Mouse (Mus musculus) CD4-positive, CD25-positive, alpha-beta regulatory T cell, adult 4 months (primary cell): Measurements from ENCODE around the gene Zscan4d. TPM values are rescaled to one million over a fixed set of nuclear protein-coding genes. Genes with fewer than 3 reads are reported as not detected.
"Not testable (repeated sequence)": the region's sequence is repeated elsewhere in the genome, so short reads cannot be mapped to it uniquely, and the experiment has no call there.

ENCODE experiments used
- ATAC-seq: one replicate; pipeline ENCODE4 v1.8.0; 2017
- polyA plus RNA-seq, 2 experiments: library from polyadenylated mRNA; unstranded; fragments of 100-300 nt; shearing (Covaris generic); gene quantifications; one replicate each; pipeline ENCODE4 v1.2.1; 2017

Zscan4d gene
- not detected for polyA plus RNA-seq

DNA sequence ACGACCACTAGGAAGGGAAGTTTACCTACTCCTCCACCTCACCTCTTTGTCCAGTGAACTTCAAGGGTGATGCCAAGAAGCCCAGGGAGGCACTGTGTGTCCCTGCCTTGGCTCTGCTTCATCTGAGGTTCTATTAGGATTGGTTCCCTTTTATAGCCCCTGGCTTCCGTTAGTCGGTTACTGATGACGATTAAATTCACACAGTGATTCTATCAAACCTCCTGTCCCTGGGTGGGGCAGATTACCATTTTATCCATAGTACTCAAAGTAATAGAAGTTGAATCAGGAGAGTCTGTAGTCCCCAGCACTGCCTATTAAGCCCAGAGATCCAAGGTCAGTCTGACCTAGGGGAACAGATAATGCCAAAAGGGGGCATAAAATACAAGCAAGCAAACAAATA is at the start of gene Zscan4d:
Zscan4d (minus strand) TSS at position 101 of the 400 bp plus-strand sequence.
- ATAC-seq = not testable (repeated sequence)

DNA sequence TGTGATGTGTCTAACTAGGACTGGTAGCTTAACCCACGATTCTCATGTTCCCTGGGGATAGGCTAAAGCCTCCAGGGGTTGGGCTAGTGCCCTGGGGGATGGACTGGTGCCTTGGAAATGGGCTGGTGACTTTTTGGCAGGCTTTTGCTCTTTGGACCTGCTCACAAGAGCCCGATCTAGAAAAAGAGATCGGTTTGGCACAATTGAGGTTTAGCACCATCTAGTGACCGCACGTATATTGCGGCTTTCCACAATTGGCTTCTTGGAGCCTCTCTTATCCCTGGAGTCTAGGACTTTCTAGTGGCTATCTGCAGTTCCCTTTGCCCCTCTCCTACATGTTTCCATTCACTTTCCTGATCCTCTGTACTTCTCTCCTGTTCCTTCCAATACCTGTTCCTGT is 7.9 kb downstream of the Zscan4d start:
- not testable (repeated sequence) for ATAC-seq

Other genes starting within 250 kb of the Zscan4d start
- not detected for gene Zscan4c, start 160.4 kb downstream of the Zscan4d start, polyA plus RNA-seq
- not detected for gene Zscan4-ps1, start 96.5 kb downstream of the Zscan4d start, polyA plus RNA-seq
- not detected for gene Zscan4e, start 144.5 kb upstream of the Zscan4d start, polyA plus RNA-seq
- gene Zscan4f, start 231.8 kb upstream of the Zscan4d start, polyA plus RNA-seq = not detected